Mouse (Mus musculus) 416B (cell line): ENCODE measurements at regions not wholly inside any gene's neighbourhood (a gene's known extent, or its start where the extent isn't known, plus 50 kb on each side); places are given as distances from the start of the nearest gene placed in this dataset.
"Not testable (repeated sequence)": the region's sequence is repeated elsewhere in the genome, so short reads cannot be mapped to it uniquely, and the experiment has no call there.

Experiments
- DNase-seq: peaks from one replicate; pipeline ENCODE4 v3.0.0; 2011; ENCODE audit warnings: low read depth

GRCm38 (mm10) chr6:60657117-60657911, 172.3 kb downstream of the Snca start:
- DNase-seq: no peak

- not testable (repeated sequence) for DNase-seq
Observed at GRCm38 (mm10) chr6:60646983-60647617, 182.6 kb downstream of the Snca start.

- DNase-seq: no peak
Observed at GRCm38 (mm10) chr6:60642251-60642650, 187.4 kb downstream of the Snca start.

- DNase-seq: no peak
Observed at GRCm38 (mm10) chr6:60616313-60616712, 213.3 kb downstream of the Snca start.

- no peak for DNase-seq
Observed at GRCm38 (mm10) chr6:60600201-60600600, 229.5 kb downstream of the Snca start.

- peak; percentile 8 for DNase-seq
Observed at GRCm38 (mm10) chr6:60564261-60564660, 265.4 kb downstream of the Snca start.

- peak; percentile 46 for DNase-seq
Observed at GRCm38 (mm10) chr6:60555590-60556235, 273.9 kb downstream of the Snca start.
